Mouse (Mus musculus) brain, embryonic 18.5 days (tissue): ENCODE measurements around the gene Dhx38.

Source experiments
- DNase-seq: peaks from one replicate; pipeline ENCODE4 v3.0.0-alpha.2; 2012; ENCODE audit warnings: low read depth, low spot score

The Dhx38 gene

GRCm38 (mm10) chr8:109565498-109566333 lies at the start of gene Dhx38, which contains the start of gene Txnl4b:
Dhx38 (minus strand) TSS chr8:109565861.
Txnl4b (plus strand) TSS chr8:109565892.
- peak; percentile 99 for DNase-seq

- DNase-seq = no peak
Observed at GRCm38 (mm10) chr8:109614243-109615210, 48.9 kb upstream of the Dhx38 start, which contains the start of gene Pkd1l3. Pkd1l3 (plus strand) TSS chr8:109614517.

- DNase-seq = no peak
Observed at GRCm38 (mm10) chr8:109609153-109609502, 43.5 kb upstream of the Dhx38 start.

GRCm38 (mm10) chr8:109608271-109609152 lies 42.9 kb upstream of the Dhx38 start, which contains the start of gene Dhodh:
Dhodh (minus strand) TSS chr8:109608673.
- peak; percentile 98 for DNase-seq

GRCm38 (mm10) chr8:109607650-109608049 lies 42.0 kb upstream of the Dhx38 start:
- no peak for DNase-seq

GRCm38 (mm10) chr8:109606725-109607124 lies 41.1 kb upstream of the Dhx38 start:
- no peak for DNase-seq

GRCm38 (mm10) chr8:109595854-109596253 lies 30.2 kb upstream of the Dhx38 start:
- no peak for DNase-seq

GRCm38 (mm10) chr8:109593117-109593788 lies 27.6 kb upstream of the Dhx38 start:
- DNase-seq = no peak

GRCm38 (mm10) chr8:109592164-109592563 lies 26.5 kb upstream of the Dhx38 start:
- no peak for DNase-seq

- no peak for DNase-seq
Observed at GRCm38 (mm10) chr8:109591367-109591766, 25.7 kb upstream of the Dhx38 start.

- DNase-seq = no peak
Observed at GRCm38 (mm10) chr8:109590901-109591300, 25.2 kb upstream of the Dhx38 start.

GRCm38 (mm10) chr8:109586972-109587504 lies 21.4 kb upstream of the Dhx38 start:
- no peak for DNase-seq

- no peak for DNase-seq
Observed at GRCm38 (mm10) chr8:109585652-109586051, 20.0 kb upstream of the Dhx38 start.

GRCm38 (mm10) chr8:109584830-109585229 lies 19.2 kb upstream of the Dhx38 start:
- no peak for DNase-seq

- DNase-seq = no peak
Observed at GRCm38 (mm10) chr8:109584293-109584692, 18.6 kb upstream of the Dhx38 start.

- DNase-seq = no peak
Observed at GRCm38 (mm10) chr8:109578900-109579301, 13.2 kb upstream of the Dhx38 start, which contains the start of gene Hp. Hp (minus strand) TSS chr8:109579172.

GRCm38 (mm10) chr8:109576311-109576710 lies 10.7 kb upstream of the Dhx38 start:
- no peak for DNase-seq

GRCm38 (mm10) chr8:109571139-109571538 lies 5.5 kb upstream of the Dhx38 start:
- no peak for DNase-seq

- no peak for DNase-seq
Observed at GRCm38 (mm10) chr8:109564766-109565165, 895 bp downstream of the Dhx38 start.

- no peak for DNase-seq
Observed at GRCm38 (mm10) chr8:109563881-109564280, 1.8 kb downstream of the Dhx38 start.
